Mouse (Mus musculus) thymus, adult 18-20 months (tissue): ENCODE data around the gene Mroh7.
"Not testable (repeated sequence)": the region's sequence is repeated elsewhere in the genome, so short reads cannot be mapped to it uniquely, and the experiment has no call there.

Experiments used
- DNase-seq, 2 experiments: peaks; one replicate each; pipeline ENCODE4 v3.0.0; 2022; ENCODE audit warnings: mixed read lengths in 2 of 2

The Mroh7 gene

GRCm38 (mm10) chr4:106730814-106731213, at the start of gene Mroh7:
Gene Mroh7, minus strand, starts transcription at chr4:106730925.
- no peak for DNase-seq

- DNase-seq, result no peak
Observed at GRCm38 (mm10) chr4:106780045-106780444, 49.3 kb upstream of the Mroh7 start.

- DNase-seq, result peak; percentile 23 to 34
Observed at GRCm38 (mm10) chr4:106778116-106778788, 47.5 kb upstream of the Mroh7 start.

- no peak for DNase-seq
Observed at GRCm38 (mm10) chr4:106776998-106777397, 46.3 kb upstream of the Mroh7 start.

GRCm38 (mm10) chr4:106775767-106776166, 45.0 kb upstream of the Mroh7 start:
- not testable (repeated sequence) for DNase-seq

GRCm38 (mm10) chr4:106772558-106772957, 41.8 kb upstream of the Mroh7 start:
- DNase-seq, result no peak

- no peak for DNase-seq
Observed at GRCm38 (mm10) chr4:106769306-106769705, 38.6 kb upstream of the Mroh7 start.

- no peak for DNase-seq
Observed at GRCm38 (mm10) chr4:106764166-106764565, 33.4 kb upstream of the Mroh7 start.

GRCm38 (mm10) chr4:106751726-106752125, 21.0 kb upstream of the Mroh7 start:
- no peak for DNase-seq

GRCm38 (mm10) chr4:106749699-106750098, 19.0 kb upstream of the Mroh7 start:
- DNase-seq, result no peak

- no peak for DNase-seq
Observed at GRCm38 (mm10) chr4:106747001-106747580, 16.4 kb upstream of the Mroh7 start.

GRCm38 (mm10) chr4:106745862-106746261, 15.1 kb upstream of the Mroh7 start:
- DNase-seq, result no peak

GRCm38 (mm10) chr4:106737904-106738303, 7.2 kb upstream of the Mroh7 start:
- no peak for DNase-seq

GRCm38 (mm10) chr4:106736884-106737283, 6.2 kb upstream of the Mroh7 start:
- DNase-seq, result not testable (repeated sequence)

- no peak for DNase-seq
Observed at GRCm38 (mm10) chr4:106733636-106734035, 2.9 kb upstream of the Mroh7 start, which contains the start of gene Fam151a. Gene Fam151a, plus strand, starts transcription at chr4:106733889.

- DNase-seq, result no peak
Observed at GRCm38 (mm10) chr4:106720631-106721030, 10.1 kb downstream of the Mroh7 start.

- no peak for DNase-seq
Observed at GRCm38 (mm10) chr4:106713622-106714021, 17.1 kb downstream of the Mroh7 start.

GRCm38 (mm10) chr4:106708408-106708807, 22.3 kb downstream of the Mroh7 start:
- peak; percentile 22 to 48 for DNase-seq

GRCm38 (mm10) chr4:106707957-106708356, 22.8 kb downstream of the Mroh7 start:
- no peak for DNase-seq

GRCm38 (mm10) chr4:106705096-106705665, 25.5 kb downstream of the Mroh7 start:
- no peak for DNase-seq

GRCm38 (mm10) chr4:106704416-106704815, 26.3 kb downstream of the Mroh7 start:
- DNase-seq, result no peak

GRCm38 (mm10) chr4:106703956-106704355, 26.8 kb downstream of the Mroh7 start:
- DNase-seq, result no peak

- DNase-seq, result no peak
Observed at GRCm38 (mm10) chr4:106700798-106701197, 29.9 kb downstream of the Mroh7 start.

GRCm38 (mm10) chr4:106699989-106700388, 30.7 kb downstream of the Mroh7 start:
- DNase-seq, result no peak
